Mouse (Mus musculus): ENCODE data around the gene Camkk1. TPM values are rescaled to one million over a fixed set of nuclear protein-coding genes. Genes with fewer than 3 reads are reported as not detected.

Camkk1 gene
- polyA plus RNA-seq, 1 experiment from 2014 or later: 0.76 TPM

- Histone ChIP-seq H3K4me1 (ENCODE audit: control insufficient read depth, low read depth, low read length) (no peaks in the 10 kb centered on the region; the same call in 1 of the 2 replicates), H3K27ac (ENCODE audit: low read length) (no peak overlapping the region), H3K4me2 (ENCODE audit: low read depth, low read length) (no peak overlapping the region), H3K9me3 (replicated peaks; ENCODE audit: control insufficient read depth, low read length) (no peaks in the 10 kb centered on the region), H3K36me3 (ENCODE audit: control insufficient read depth, insufficient read depth) (no peaks in the 10 kb centered on the region), H3K4me3 (ENCODE audit: low read depth, low read length) (no peak overlapping the region), H3K9ac (ENCODE audit: low read depth, low read length) (no peak overlapping the region), H3K27me3 (ENCODE audit: control insufficient read depth, insufficient read depth, low read depth, low read length) (no peaks in the 10 kb centered on the region)
- no peak for ATAC-seq (ENCODE audit: low read depth)
- 63% methylated on average over 9 of the region's 9 CpGs for WGBS (ENCODE audit: insufficient replicate concordance)
These were observed 26.8 kb upstream of the Camkk1 start for GRCm38 (mm10) chr11:72991961-72992360.

GRCm38 (mm10) chr11:72996346-72996745 is 22.5 kb upstream of the Camkk1 start:
- H3K4me2 ChIP-seq (ENCODE audit: low read depth, low read length): no peak overlapping the region
- WGBS (ENCODE audit: insufficient replicate concordance): 64% methylated on average over 6 of the region's 6 CpGs
- ATAC-seq (ENCODE audit: low read depth): no peak
- peaks cover 3% of the 10 kb centered on the region for H3K4me1 ChIP-seq (ENCODE audit: control insufficient read depth, low read depth, low read length)
- no peak overlapping the region for H3K4me3 ChIP-seq (ENCODE audit: low read depth, low read length)
- no peaks in the 10 kb centered on the region for H3K27me3 ChIP-seq (ENCODE audit: control insufficient read depth, insufficient read depth, low read depth, low read length)
- H3K36me3 ChIP-seq (ENCODE audit: control insufficient read depth, insufficient read depth): no peaks in the 10 kb centered on the region
- no peaks in the 10 kb centered on the region for H3K9me3 ChIP-seq (replicated peaks; ENCODE audit: control insufficient read depth, low read length)
- no peak overlapping the region for H3K27ac ChIP-seq (ENCODE audit: low read length)
- H3K9ac ChIP-seq (ENCODE audit: low read depth, low read length): no peak overlapping the region

- Histone ChIP-seq H3K36me3 (ENCODE audit: control insufficient read depth, insufficient read depth) (no peaks in the 10 kb centered on the region), H3K9ac (ENCODE audit: low read depth, low read length) (no peak overlapping the region), H3K4me1 (ENCODE audit: control insufficient read depth, low read depth, low read length) (peaks cover 3% of the 10 kb centered on the region), H3K4me2 (ENCODE audit: low read depth, low read length) (no peak overlapping the region), H3K27ac (ENCODE audit: low read length) (no peak overlapping the region), H3K9me3 (replicated peaks; ENCODE audit: control insufficient read depth, low read length) (no peaks in the 10 kb centered on the region), H3K27me3 (ENCODE audit: control insufficient read depth, insufficient read depth, low read depth, low read length) (no peaks in the 10 kb centered on the region), H3K4me3 (ENCODE audit: low read depth, low read length) (no peak overlapping the region)
- ATAC-seq (ENCODE audit: low read depth): no peak
- WGBS (ENCODE audit: insufficient replicate concordance): 53% methylated on average over 2 of the region's 2 CpGs
These were observed 22.0 kb upstream of the Camkk1 start for GRCm38 (mm10) chr11:72996781-72997180.

- peaks cover 3% of the 10 kb centered on the region for H3K4me1 ChIP-seq (ENCODE audit: control insufficient read depth, low read depth, low read length)
- H3K27me3 ChIP-seq (ENCODE audit: control insufficient read depth, insufficient read depth, low read depth, low read length): no peaks in the 10 kb centered on the region
- no peak overlapping the region for H3K9ac ChIP-seq (ENCODE audit: low read depth, low read length)
- no peak for ATAC-seq (ENCODE audit: low read depth)
- H3K36me3 ChIP-seq (ENCODE audit: control insufficient read depth, insufficient read depth): no peaks in the 10 kb centered on the region
- 35% methylated on average over 13 of the region's 13 CpGs for WGBS (ENCODE audit: insufficient replicate concordance)
- no peak overlapping the region for H3K27ac ChIP-seq (ENCODE audit: low read length)
- H3K9me3 ChIP-seq (replicated peaks; ENCODE audit: control insufficient read depth, low read length): no peaks in the 10 kb centered on the region
- no peak overlapping the region for H3K4me3 ChIP-seq (ENCODE audit: low read depth, low read length)
- H3K4me2 ChIP-seq (ENCODE audit: low read depth, low read length): no peak overlapping the region
These were observed 21.1 kb upstream of the Camkk1 start for GRCm38 (mm10) chr11:72997529-72998326.

GRCm38 (mm10) chr11:72998771-72999170 is 20.0 kb upstream of the Camkk1 start, which contains the start of gene P2rx1:
P2rx1 (plus strand) TSS chr11:72999103.
- no peak within 1 kb of the TSS for H3K27ac ChIP-seq (ENCODE audit: low read length)
- WGBS (ENCODE audit: insufficient replicate concordance): 9% methylated on average over 8 of the region's 8 CpGs
- H3K4me1 ChIP-seq (ENCODE audit: control insufficient read depth, low read depth, low read length): peaks cover 3% of the 10 kb centered on the region

GRCm38 (mm10) chr11:73001029-73001428 is 17.8 kb upstream of the Camkk1 start:
- ATAC-seq (ENCODE audit: low read depth): no peak
- H3K27me3 ChIP-seq (ENCODE audit: control insufficient read depth, insufficient read depth, low read depth, low read length): no peaks in the 10 kb centered on the region
- peaks cover 3% of the 10 kb centered on the region for H3K4me1 ChIP-seq (ENCODE audit: control insufficient read depth, low read depth, low read length)
- no peak overlapping the region for H3K4me2 ChIP-seq (ENCODE audit: low read depth, low read length)
- 3% methylated on average over 6 of the region's 6 CpGs for WGBS (ENCODE audit: insufficient replicate concordance)
- no peaks in the 10 kb centered on the region for H3K9me3 ChIP-seq (replicated peaks; ENCODE audit: control insufficient read depth, low read length)
- H3K4me3 ChIP-seq (ENCODE audit: low read depth, low read length): no peak overlapping the region
- no peak overlapping the region for H3K9ac ChIP-seq (ENCODE audit: low read depth, low read length)
- H3K36me3 ChIP-seq (ENCODE audit: control insufficient read depth, insufficient read depth): no peaks in the 10 kb centered on the region
- no peak overlapping the region for H3K27ac ChIP-seq (ENCODE audit: low read length)

More at GRCm38 (mm10) chr11:72998771-72999170, 20.0 kb upstream of the Camkk1 start, which contains the start of gene P2rx1:
- Histone ChIP-seq H3K9me3 (replicated peaks; ENCODE audit: control insufficient read depth, low read length) (no peaks in the 10 kb centered on the region), H3K4me3 (ENCODE audit: low read depth, low read length) (peak within 1 kb of the TSS; percentile 36), H3K27me3 (ENCODE audit: control insufficient read depth, insufficient read depth, low read depth, low read length) (no peaks in the 10 kb centered on the region), H3K4me2 (ENCODE audit: low read depth, low read length) (peak within 1 kb of the TSS; percentile 29), H3K9ac (ENCODE audit: low read depth, low read length) (peak within 1 kb of the TSS; percentile 12; the same call in 1 of the 2 replicates), H3K36me3 (ENCODE audit: control insufficient read depth, insufficient read depth) (no peaks in the 10 kb centered on the region)
- ATAC-seq (ENCODE audit: low read depth): peak; percentile 64

- Histone ChIP-seq H3K9ac (ENCODE audit: low read depth, low read length) (no peak overlapping the region), H3K27me3 (ENCODE audit: control insufficient read depth, insufficient read depth, low read depth, low read length) (no peaks in the 10 kb centered on the region), H3K4me1 (ENCODE audit: control insufficient read depth, low read depth, low read length) (no peaks in the 10 kb centered on the region), H3K9me3 (replicated peaks; ENCODE audit: control insufficient read depth, low read length) (no peaks in the 10 kb centered on the region), H3K27ac (ENCODE audit: low read length) (no peak overlapping the region), H3K36me3 (ENCODE audit: control insufficient read depth, insufficient read depth) (no peaks in the 10 kb centered on the region), H3K4me3 (ENCODE audit: low read depth, low read length) (no peak overlapping the region), H3K4me2 (ENCODE audit: low read depth, low read length) (no peak overlapping the region)
- ATAC-seq (ENCODE audit: low read depth): peak; percentile 39; the same call in 1 of the 2 replicates
- WGBS (ENCODE audit: insufficient replicate concordance): 8% methylated on average over 2 of the region's 2 CpGs
These were observed 12.4 kb upstream of the Camkk1 start for GRCm38 (mm10) chr11:73006377-73006776.

- Histone ChIP-seq H3K9me3 (replicated peaks; ENCODE audit: control insufficient read depth, low read length) (no peaks in the 10 kb centered on the region), H3K4me1 (ENCODE audit: control insufficient read depth, low read depth, low read length) (no peaks in the 10 kb centered on the region), H3K9ac (ENCODE audit: low read depth, low read length) (no peak overlapping the region), H3K36me3 (ENCODE audit: control insufficient read depth, insufficient read depth) (no peaks in the 10 kb centered on the region), H3K27ac (ENCODE audit: low read length) (no peak overlapping the region), H3K4me3 (ENCODE audit: low read depth, low read length) (no peak overlapping the region), H3K27me3 (ENCODE audit: control insufficient read depth, insufficient read depth, low read depth, low read length) (no peaks in the 10 kb centered on the region), H3K4me2 (ENCODE audit: low read depth, low read length) (no peak overlapping the region)
- WGBS (ENCODE audit: insufficient replicate concordance): 52% methylated on average over 3 of the region's 3 CpGs
- ATAC-seq (ENCODE audit: low read depth): no peak
These were observed 11.7 kb upstream of the Camkk1 start for GRCm38 (mm10) chr11:73007113-73007512.

GRCm38 (mm10) chr11:73007698-73008481 is 10.9 kb upstream of the Camkk1 start:
- no peak for ATAC-seq (ENCODE audit: low read depth)
- H3K4me3 ChIP-seq (ENCODE audit: low read depth, low read length): no peak overlapping the region
- no peaks in the 10 kb centered on the region for H3K9me3 ChIP-seq (replicated peaks; ENCODE audit: control insufficient read depth, low read length)
- no peak overlapping the region for H3K9ac ChIP-seq (ENCODE audit: low read depth, low read length)
- no peak overlapping the region for H3K27ac ChIP-seq (ENCODE audit: low read length)
- 53% methylated on average over 11 of the region's 11 CpGs for WGBS (ENCODE audit: insufficient replicate concordance)
- no peaks in the 10 kb centered on the region for H3K27me3 ChIP-seq (ENCODE audit: control insufficient read depth, insufficient read depth, low read depth, low read length)
- no peaks in the 10 kb centered on the region for H3K36me3 ChIP-seq (ENCODE audit: control insufficient read depth, insufficient read depth)
- H3K4me2 ChIP-seq (ENCODE audit: low read depth, low read length): no peak overlapping the region
- H3K4me1 ChIP-seq (ENCODE audit: control insufficient read depth, low read depth, low read length): no peaks in the 10 kb centered on the region
